Mouse (Mus musculus) heart, embryonic 10.5 days (tissue): ENCODE measurements around the gene Fbp1. TPM values are rescaled to one million over a fixed set of nuclear protein-coding genes. Genes with fewer than 3 reads are reported as not detected.
"Not testable (repeated sequence)": the region's sequence is repeated elsewhere in the genome, so short reads cannot be mapped to it uniquely, and the experiment has no call there.

Experiments used
- DNase-seq: peaks from one replicate; pipeline ENCODE4 v3.0.0-alpha.2; 2017; ENCODE audit warnings: low spot score
- H3K27ac ChIP-seq: fragments of 300-500 bp; sonication (generic); 2 replicates; pipeline ENCODE4 v1.5.1; 2016; ENCODE audit warnings: mild to moderate bottlenecking
- H3K27me3 ChIP-seq: fragments of 300-500 bp; sonication (generic); 2 replicates; pipeline ENCODE4 v1.6.1; 2016; ENCODE audit warnings: mild to moderate bottlenecking; ENCODE audit not compliant: poor library complexity, insufficient read depth, severe bottlenecking
- H3K36me3 ChIP-seq: fragments of 300-500 bp; sonication (generic); 2 replicates; pipeline ENCODE4 v1.6.1; 2016; ENCODE audit warnings: mild to moderate bottlenecking, moderate library complexity
- H3K4me1 ChIP-seq: fragments of 300-500 bp; sonication (generic); 2 replicates; pipeline ENCODE4 v1.6.1; 2016; ENCODE audit warnings: mild to moderate bottlenecking
- H3K4me3 ChIP-seq: fragments of 300-500 bp; sonication (generic); 2 replicates; pipeline ENCODE4 v1.5.1; 2016; ENCODE audit warnings: mild to moderate bottlenecking, moderate library complexity
- H3K9me3 ChIP-seq: fragments of 300-500 bp; sonication (generic); 2 replicates; pipeline ENCODE4 v1.6.1; 2016; ENCODE audit warnings: mild to moderate bottlenecking, moderate library complexity
- WGBS: fragments of 180-500 bp; shearing (Covaris S2); methylation state at CpG from one replicate; pipeline ENCODE4 v1.1.7; 2016; 5-methylcytosine and 5-hydroxymethylcytosine counted together
- polyA plus RNA-seq: library from polyadenylated mRNA; unstranded; fragments of >200 nt; fragmentation: Nextera tagmentation; extraction: Ambion mirVana; gene quantifications from 2 replicates; pipeline ENCODE4 v1.2.1, GENCODE M21; 2016

Gene Fbp1
- 0.25 TPM in 1 of 2 replicates, not detected in the other for polyA plus RNA-seq

DNA sequence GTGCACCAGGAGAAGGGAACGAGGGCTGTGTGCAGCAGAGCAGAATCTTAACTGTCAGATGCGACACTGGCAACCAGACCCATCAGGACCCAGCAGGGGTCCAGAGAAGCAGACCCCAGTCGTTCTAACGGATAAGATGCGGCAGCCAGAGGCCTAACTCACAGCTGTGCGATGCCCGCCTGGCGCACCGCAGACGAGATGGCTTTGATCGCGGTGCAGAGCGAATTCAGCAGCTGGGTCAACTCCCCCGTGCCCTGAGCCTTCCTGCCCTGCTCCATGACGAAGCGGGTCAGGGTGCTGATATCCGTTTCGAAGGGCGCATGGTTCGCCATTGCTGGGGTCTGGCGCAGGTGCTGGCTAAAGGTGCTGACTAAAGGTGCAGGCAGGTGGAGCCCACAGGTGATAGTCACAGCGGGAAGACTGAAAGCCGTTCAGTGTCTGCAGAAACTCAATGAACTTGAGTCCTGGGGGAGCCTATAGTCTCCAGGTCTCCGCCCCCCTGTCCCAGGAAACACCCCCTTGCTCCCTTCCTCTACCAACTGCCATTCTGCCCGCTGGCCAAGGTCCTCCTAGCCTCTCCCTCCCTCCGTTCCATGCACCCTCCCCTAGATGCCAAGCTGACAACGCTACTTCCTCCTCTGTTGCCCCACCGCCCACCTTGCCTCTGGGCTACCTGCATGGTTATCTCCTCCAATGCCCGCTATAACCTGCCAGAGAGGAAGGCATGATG, at the start of gene Fbp1:
Fbp1 (minus strand) TSS at position 571 of the 730 bp plus-strand sequence.
- Histone ChIP-seq H3K9me3 (no peaks in the 10 kb centered on the region), H3K27me3 (peaks cover 52% of the 10 kb centered on the region), H3K27ac (no peak within 1 kb of the TSS), H3K4me1 (peaks cover 8% of the 10 kb centered on the region), H3K4me3 (peak within 1 kb of the TSS; percentile 50), H3K36me3 (no peaks in the 10 kb centered on the region)
- no peak for DNase-seq
- 3% methylated on average over 29 of the region's 29 CpGs for WGBS

DNA sequence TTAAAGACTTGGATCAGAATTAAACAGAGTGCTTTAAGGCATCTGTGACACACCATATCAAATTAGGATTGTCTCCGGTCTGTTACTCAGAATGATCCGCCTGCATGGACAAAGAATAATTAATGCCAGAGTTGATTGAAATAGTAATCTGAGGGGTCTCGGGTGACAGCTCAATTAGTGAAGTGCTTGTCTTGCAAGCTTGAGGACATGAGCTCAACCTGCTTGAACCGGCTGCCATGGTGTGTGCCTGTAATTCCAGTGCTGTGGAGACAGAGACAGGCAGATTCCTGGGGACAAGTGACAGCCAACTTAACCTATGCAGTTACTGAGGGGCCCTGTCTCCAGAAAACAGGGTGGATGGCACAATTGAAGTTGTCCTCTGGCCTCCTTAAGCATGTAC, 44.4 kb upstream of the Fbp1 start:
- Histone ChIP-seq H3K9me3 (no peaks in the 10 kb centered on the region), H3K27me3 (no peaks in the 10 kb centered on the region), H3K4me1 (no peaks in the 10 kb centered on the region), H3K27ac (no peak overlapping the region), H3K4me3 (no peak overlapping the region), H3K36me3 (no peaks in the 10 kb centered on the region)
- 79% methylated on average over 4 of the region's 4 CpGs for WGBS
- DNase-seq = no peak

DNA sequence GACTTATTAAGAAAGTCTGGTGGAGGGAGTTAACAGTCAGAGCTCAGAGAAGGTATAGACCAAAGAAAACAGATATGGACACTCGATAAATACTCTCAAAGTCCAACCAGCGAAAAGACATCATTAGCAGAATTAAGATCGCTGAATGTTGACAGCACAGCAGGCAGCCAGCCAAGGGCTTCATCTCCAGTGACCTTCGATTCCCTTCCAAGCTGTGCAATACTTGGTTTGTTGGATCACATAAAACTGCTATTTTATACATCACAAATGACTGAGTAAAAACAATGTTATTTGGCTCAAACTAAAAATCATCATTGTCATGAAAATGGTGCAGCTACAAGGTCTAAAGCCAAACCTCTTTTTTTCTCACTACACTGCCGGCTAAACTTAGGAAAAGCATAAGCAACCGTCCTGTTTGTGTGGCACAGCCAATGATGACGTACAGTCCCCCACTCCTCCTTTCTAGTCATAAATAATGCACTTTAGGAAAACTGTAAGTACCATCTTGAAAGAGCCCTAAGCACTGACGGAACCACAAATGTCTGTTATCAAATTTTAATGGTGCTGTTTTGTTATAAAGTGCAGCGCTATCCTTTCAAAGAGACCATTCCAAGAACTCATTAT, 41.8 kb upstream of the Fbp1 start:
- H3K27ac ChIP-seq = no peak overlapping the region
- no peaks in the 10 kb centered on the region for H3K27me3 ChIP-seq
- H3K9me3 ChIP-seq = no peaks in the 10 kb centered on the region
- WGBS = 87% methylated on average over 9 of the region's 9 CpGs
- H3K4me1 ChIP-seq = no peaks in the 10 kb centered on the region
- H3K4me3 ChIP-seq = no peak overlapping the region
- DNase-seq = no peak
- no peaks in the 10 kb centered on the region for H3K36me3 ChIP-seq

DNA sequence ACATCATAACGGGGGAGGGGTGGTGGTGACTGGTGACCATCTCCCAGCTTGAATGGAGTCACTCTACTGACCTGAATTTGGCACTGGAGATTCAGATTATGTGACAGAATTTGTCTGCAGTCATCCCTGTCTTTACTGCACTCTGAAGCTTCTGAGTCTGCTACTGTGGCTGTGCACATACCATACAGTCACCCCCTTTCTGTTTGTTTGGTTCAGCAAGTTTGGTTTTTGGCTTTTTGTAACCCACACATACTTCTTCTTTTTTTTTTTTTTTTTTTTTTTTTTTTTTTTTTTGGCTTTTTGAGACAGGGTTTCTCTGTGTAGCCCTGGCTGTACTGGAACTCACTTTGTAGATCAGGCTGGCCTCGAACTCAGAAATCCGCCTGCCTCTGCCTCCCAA, 41.1 kb upstream of the Fbp1 start:
- not testable (repeated sequence) for H3K27ac ChIP-seq, H3K4me3 ChIP-seq, H3K9me3 ChIP-seq, H3K4me1 ChIP-seq, DNase-seq, H3K27me3 ChIP-seq, H3K36me3 ChIP-seq
- 89% methylated on average over 3 of the region's 3 CpGs for WGBS

DNA sequence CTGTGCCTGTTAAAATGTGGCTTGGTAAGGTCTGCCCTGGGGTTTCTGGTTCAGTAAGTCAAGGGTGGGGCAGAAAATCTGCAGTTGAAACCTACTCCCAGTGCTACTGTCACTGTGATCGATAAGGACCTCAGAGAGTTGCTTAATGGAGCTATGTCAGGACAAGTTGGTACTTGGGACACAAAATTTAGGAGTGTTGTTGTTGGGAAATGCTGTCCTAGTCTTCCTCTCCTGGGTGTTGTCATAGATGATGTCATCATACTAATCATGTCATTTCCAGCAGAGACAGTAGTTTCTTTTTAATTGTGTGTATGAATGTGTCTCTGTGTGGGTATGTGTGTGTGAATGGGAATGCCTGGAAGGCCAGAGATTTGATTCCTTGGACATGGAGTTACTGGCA, 39.4 kb upstream of the Fbp1 start:
- Histone ChIP-seq H3K4me1 (no peaks in the 10 kb centered on the region), H3K4me3 (no peak overlapping the region), H3K27me3 (no peaks in the 10 kb centered on the region), H3K9me3 (no peaks in the 10 kb centered on the region), H3K27ac (no peak overlapping the region), H3K36me3 (no peaks in the 10 kb centered on the region)
- 90% methylated on average over 1 of the region's 1 CpGs for WGBS
- DNase-seq = no peak

DNA sequence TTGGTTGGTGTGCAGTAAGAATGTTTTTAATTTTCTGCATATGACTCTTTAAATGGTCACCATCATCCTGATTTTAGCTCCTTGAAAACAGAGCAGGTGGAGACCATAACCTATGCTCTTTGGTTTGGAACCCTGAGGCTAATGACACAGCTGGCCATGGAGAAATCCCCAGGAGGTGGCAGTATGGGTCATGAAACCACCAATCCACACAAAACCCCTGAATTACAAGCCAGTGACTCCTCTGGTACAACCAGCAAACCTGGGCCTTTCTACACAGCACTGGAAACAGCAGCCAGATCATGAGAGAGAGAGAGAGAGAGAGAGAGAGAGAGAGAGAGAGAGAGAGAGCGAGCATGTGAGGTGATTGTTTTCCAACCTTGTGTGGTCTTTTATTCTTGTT, 38.4 kb upstream of the Fbp1 start:
- no peak overlapping the region for H3K27ac ChIP-seq
- no peaks in the 10 kb centered on the region for H3K9me3 ChIP-seq
- no peak overlapping the region for H3K4me3 ChIP-seq
- H3K36me3 ChIP-seq = no peaks in the 10 kb centered on the region
- 71% methylated on average over 1 of the region's 1 CpGs for WGBS
- H3K4me1 ChIP-seq = no peaks in the 10 kb centered on the region
- no peak for DNase-seq
- H3K27me3 ChIP-seq = no peaks in the 10 kb centered on the region

DNA sequence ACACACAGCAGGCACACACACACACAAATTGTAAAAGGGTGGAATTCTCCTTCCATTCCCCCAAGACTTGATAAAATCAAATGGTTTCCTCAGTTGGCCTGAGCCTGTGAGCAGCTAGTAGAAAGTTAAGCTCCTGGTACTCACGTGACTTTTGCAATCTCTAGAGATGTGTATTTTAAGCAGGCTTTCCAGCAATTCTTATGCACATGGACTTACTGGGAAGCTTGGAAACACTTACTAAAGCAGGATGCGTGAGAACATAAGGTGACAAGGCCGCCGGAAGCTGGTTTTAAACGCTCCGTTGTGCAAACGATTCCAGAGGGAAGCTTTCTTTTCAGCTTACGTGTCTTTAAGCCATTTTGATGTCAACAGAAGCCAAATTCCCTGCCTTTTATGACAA, 35.1 kb upstream of the Fbp1 start:
- H3K4me3 ChIP-seq = no peak overlapping the region
- H3K27me3 ChIP-seq = no peaks in the 10 kb centered on the region
- no peaks in the 10 kb centered on the region for H3K36me3 ChIP-seq
- no peak for DNase-seq
- H3K27ac ChIP-seq = no peak overlapping the region
- H3K9me3 ChIP-seq = no peaks in the 10 kb centered on the region
- H3K4me1 ChIP-seq = no peaks in the 10 kb centered on the region
- 69% methylated on average over 8 of the region's 8 CpGs for WGBS

DNA sequence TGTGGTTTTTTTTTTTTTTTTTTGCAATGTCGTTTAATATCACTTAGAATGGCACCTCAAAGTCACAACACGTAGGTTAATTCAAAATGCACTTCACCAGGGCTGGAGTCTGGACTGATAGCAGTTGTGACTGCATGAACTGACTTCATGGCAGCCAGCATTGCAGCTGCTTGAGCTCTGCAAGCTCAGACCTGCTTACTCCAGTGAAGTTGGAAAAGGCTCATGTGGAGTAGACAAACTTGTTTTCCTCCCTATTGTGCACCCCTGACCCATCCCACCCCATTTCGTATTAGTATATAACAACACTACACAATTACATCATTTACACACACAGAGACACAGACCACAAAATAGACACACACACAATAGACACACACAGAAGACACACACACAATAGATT, 34.6 kb upstream of the Fbp1 start:
- H3K36me3 ChIP-seq = no peaks in the 10 kb centered on the region
- WGBS = 61% methylated on average over 3 of the region's 3 CpGs
- no peak overlapping the region for H3K27ac ChIP-seq
- no peaks in the 10 kb centered on the region for H3K4me1 ChIP-seq
- no peaks in the 10 kb centered on the region for H3K27me3 ChIP-seq
- no peak for DNase-seq
- H3K4me3 ChIP-seq = no peak overlapping the region
- H3K9me3 ChIP-seq = no peaks in the 10 kb centered on the region

DNA sequence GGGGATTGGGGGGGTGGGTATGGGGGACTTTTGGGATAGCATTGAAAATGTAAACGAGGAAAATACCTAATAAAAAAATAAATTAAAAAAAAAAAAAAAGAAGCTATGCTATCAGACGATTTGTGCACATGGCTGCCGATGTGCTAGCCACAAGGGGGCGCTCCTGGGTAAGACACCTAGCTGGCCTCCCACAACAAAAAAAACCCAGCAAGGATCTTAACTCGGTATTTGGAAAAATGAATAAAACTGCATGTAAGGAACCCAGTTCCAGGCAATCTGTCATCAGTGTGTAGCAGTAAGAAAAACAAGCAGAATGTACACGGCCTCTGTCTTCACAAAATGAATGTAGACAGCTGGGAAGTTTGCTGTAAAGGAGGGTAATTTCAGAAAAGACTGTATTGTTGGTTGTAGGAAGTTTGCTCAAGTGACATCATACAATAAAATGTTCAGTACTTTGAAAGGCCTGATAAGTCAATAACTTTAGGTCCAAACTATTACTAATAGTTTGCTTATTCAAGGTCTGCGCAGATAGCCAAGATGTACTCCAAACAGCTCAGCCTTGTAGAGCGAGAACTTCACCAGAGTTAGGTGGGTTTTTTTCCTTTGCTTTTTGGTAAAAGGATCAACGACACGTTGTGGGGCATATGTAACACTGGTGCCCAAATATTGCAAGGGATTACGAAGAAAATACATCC, 31.7 kb upstream of the Fbp1 start:
- 38% methylated on average over 11 of the region's 11 CpGs for WGBS
- Histone ChIP-seq H3K9me3 (no peaks in the 10 kb centered on the region), H3K4me3 (no peak overlapping the region), H3K27ac (no peak overlapping the region), H3K4me1 (no peaks in the 10 kb centered on the region), H3K27me3 (no peaks in the 10 kb centered on the region), H3K36me3 (no peaks in the 10 kb centered on the region)
- DNase-seq = no peak

DNA sequence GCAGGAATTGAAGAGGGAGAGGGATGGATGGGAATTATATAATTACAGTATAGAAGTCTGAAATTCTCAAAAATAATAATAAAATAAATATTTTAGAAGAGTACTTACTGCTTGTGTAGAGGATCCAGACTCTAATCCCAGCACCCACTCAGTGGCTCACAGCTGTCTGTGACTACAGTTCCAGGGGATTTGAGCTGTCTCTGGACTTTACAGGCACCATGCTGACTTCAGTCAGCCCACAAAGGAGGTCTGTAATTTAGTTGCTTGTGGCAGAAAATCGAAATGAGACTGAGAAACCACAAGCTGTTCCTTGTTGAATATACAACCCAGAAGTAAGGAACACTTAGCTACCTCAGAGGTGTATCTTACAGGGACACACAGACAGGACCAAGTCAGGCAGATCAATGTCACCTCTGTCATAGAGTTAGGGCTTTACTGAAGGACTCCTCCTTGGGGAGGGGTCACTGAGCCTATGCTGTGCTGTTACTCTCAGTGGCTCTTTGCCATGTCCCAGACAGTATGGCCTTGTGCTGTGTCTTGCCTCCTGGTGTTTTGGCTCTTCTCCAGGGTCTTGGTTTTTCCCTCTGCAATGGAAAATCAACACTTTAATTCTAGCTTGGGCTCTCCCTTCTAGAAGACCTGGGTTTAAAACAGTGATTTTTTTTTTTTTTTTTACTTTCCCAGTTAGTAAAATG, 29.5 kb upstream of the Fbp1 start:
- WGBS = 57% methylated on average over 1 of the region's 1 CpGs
- no peaks in the 10 kb centered on the region for H3K4me1 ChIP-seq
- H3K4me3 ChIP-seq = no peak overlapping the region
- no peaks in the 10 kb centered on the region for H3K27me3 ChIP-seq
- no peaks in the 10 kb centered on the region for H3K36me3 ChIP-seq
- no peaks in the 10 kb centered on the region for H3K9me3 ChIP-seq
- no peak overlapping the region for H3K27ac ChIP-seq
- DNase-seq = no peak

DNA sequence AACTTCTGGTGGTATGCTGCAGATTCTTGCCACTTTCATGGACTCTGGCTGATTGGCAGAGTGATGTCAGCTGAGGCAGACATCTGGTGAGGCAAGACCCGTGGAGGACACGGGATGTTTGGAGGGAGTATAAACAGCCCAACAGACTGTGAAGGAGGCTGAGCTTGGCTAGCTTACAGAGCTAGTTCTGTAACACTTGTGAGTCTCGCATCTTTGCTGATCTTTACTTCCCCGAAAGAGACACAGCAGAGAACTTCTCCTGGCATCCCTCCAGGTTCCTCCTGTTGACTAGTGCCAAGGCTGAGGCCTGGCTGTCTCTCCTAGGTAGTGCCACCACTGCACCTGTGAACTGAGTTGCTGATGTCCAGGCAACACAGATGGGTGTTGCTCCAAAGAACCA, 28.6 kb upstream of the Fbp1 start:
- Histone ChIP-seq H3K27ac (no peak overlapping the region), H3K4me1 (no peaks in the 10 kb centered on the region), H3K27me3 (no peaks in the 10 kb centered on the region), H3K4me3 (no peak overlapping the region), H3K36me3 (no peaks in the 10 kb centered on the region), H3K9me3 (no peaks in the 10 kb centered on the region)
- WGBS = 73% methylated on average over 4 of the region's 4 CpGs
- DNase-seq = no peak

DNA sequence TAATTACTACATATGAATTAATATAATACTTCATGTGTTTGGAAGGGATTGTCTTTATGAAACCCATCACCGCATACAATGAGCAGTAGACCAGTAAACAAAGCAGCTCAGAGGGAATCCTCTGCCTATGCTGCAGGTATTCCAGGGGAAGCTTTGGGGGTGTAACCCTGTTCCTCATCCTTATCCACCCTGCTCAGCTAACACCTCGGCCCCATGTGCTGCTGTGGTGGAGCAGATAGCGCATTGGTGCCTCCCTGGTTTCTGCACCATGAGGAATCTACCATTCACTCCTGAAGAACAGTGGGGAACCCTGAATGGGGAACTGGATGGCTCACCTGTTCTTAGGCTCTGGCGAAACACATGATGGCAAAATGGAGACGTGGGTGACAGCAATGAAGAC, 23.5 kb upstream of the Fbp1 start:
- no peak overlapping the region for H3K4me3 ChIP-seq
- H3K4me1 ChIP-seq = peaks cover 6% of the 10 kb centered on the region; the same call in 1 of the 2 replicates
- H3K9me3 ChIP-seq = no peaks in the 10 kb centered on the region
- no peaks in the 10 kb centered on the region for H3K36me3 ChIP-seq
- peaks cover under 1% of the 10 kb centered on the region; the same call in 1 of the 2 replicates for H3K27me3 ChIP-seq
- DNase-seq = peak; percentile 88
- H3K27ac ChIP-seq = no peak overlapping the region
- WGBS = 74% methylated on average over 5 of the region's 5 CpGs

DNA sequence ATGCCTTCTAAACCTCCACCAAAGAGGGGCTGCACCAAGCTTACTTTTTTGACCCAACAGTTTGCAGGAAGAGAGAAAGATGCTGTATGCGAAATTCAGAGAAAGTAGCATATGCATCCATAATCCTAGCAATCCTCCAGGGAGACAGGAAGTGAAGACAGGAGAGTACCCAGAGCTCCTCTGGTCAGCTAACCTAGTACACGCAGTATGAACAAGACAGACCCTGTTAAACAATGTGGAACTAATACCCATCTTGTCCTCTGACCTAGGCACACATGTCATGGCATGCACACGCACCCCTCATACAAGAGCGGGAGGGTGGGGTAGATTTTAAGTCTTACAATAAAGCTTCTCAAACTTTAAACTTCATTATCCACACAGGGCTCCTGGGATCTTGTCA, 22.1 kb upstream of the Fbp1 start:
- 79% methylated on average over 4 of the region's 4 CpGs for WGBS
- Histone ChIP-seq H3K4me3 (no peak overlapping the region), H3K4me1 (peaks cover 6% of the 10 kb centered on the region; the same call in 1 of the 2 replicates), H3K27ac (no peak overlapping the region), H3K27me3 (peaks cover 10% of the 10 kb centered on the region; the same call in 1 of the 2 replicates), H3K9me3 (no peaks in the 10 kb centered on the region), H3K36me3 (no peaks in the 10 kb centered on the region)
- DNase-seq = no peak
